Mouse (Mus musculus) MEL (cell line): ENCODE results near the gene Nell1.

Source experiments
- CTCF ChIP-seq, 3 experiments: IDR thresholded peaks in 2 of 3; conservative IDR thresholded peaks in 1 of 3; 2 replicates each; pipeline ENCODE4 v1.5.1; 2011 to 2012; ENCODE audit warnings: low read length in 3 of 3, low read depth in 2 of 3, mild to moderate bottlenecking in 2 of 3, improper control_type of control experiment in 1 of 3, inconsistent platforms in 1 of 3, mixed read lengths in 1 of 3, moderate library complexity in 1 of 3; ENCODE audit not compliant: control insufficient read depth in 1 of 3, insufficient read depth in 1 of 3, poor library complexity in 1 of 3, severe bottlenecking in 1 of 3
- HCFC1 ChIP-seq: IDR thresholded peaks from 2 replicates; pipeline ENCODE4 v1.6.1; 2012; ENCODE audit warnings: low read depth, mild to moderate bottlenecking, inconsistent platforms, low read length, improper control_type of control experiment, moderate library complexity
- MAX ChIP-seq: IDR thresholded peaks from 2 replicates; pipeline ENCODE4 v1.6.1; 2011; ENCODE audit warnings: low read length, improper control_type of control experiment
- MEF2A ChIP-seq: IDR thresholded peaks from 2 replicates; pipeline ENCODE4 v1.6.1; 2014; ENCODE audit warnings: low read depth, mild to moderate bottlenecking, inconsistent platforms, low read length, improper control_type of control experiment; ENCODE audit not compliant: poor library complexity, insufficient replicate concordance, severe bottlenecking; ENCODE audit errors: extremely low read depth
- NELFE ChIP-seq: IDR thresholded peaks from 2 replicates; pipeline ENCODE4 v1.6.1; 2011; ENCODE audit warnings: low read depth, low read length, improper control_type of control experiment
- NRF1 ChIP-seq: IDR thresholded peaks from 2 replicates; pipeline ENCODE4 v1.6.1; 2014; ENCODE audit warnings: low read depth, mild to moderate bottlenecking, inconsistent platforms, low read length, improper control_type of control experiment, moderate library complexity; ENCODE audit not compliant: poor library complexity, insufficient read depth, severe bottlenecking
- POLR2A ChIP-seq, 2 experiments: IDR thresholded peaks; 2 replicates each; pipeline ENCODE4 v1.6.1; 2011 to 2012; ENCODE audit warnings: low read length in 2 of 2, mild to moderate bottlenecking in 2 of 2, control low read depth in 1 of 2, improper control_type of control experiment in 1 of 2, low read depth in 1 of 2, moderate library complexity in 1 of 2; ENCODE audit not compliant: control insufficient read depth in 1 of 2, insufficient read depth in 1 of 2, poor library complexity in 1 of 2
- POLR2AphosphoS2 ChIP-seq: IDR thresholded peaks from 2 replicates; pipeline ENCODE4 v1.6.1; 2011; ENCODE audit warnings: low read length, improper control_type of control experiment
- RAD21 ChIP-seq: IDR thresholded peaks from 2 replicates; pipeline ENCODE4 v1.6.1; 2011; ENCODE audit warnings: mild to moderate bottlenecking, low read depth, low read length, improper control_type of control experiment
- TCF12 ChIP-seq: IDR thresholded peaks from 2 replicates; pipeline ENCODE4 v1.6.1; 2014; ENCODE audit warnings: low read depth, mild to moderate bottlenecking, inconsistent platforms, low read length, improper control_type of control experiment, moderate library complexity

DNA sequence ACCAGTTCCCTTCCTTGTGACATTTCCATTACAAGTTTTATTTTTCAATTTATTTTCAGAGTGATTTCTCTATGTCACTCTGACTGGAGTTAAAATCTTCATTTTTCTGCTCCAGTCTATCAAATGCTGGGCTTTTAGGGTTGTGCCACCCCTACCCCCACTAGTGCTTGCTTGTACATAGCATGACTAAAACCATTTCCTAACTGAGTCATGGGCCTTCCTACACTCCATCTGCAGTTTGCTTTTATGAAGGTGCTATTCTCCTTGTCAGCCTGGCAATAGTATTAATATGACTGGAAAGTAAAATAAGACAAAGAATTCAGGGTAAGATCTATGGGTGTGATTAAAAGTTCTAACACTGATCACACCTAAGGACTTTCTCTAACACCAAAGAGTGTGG is 798.9 kb downstream of the Nell1 start:
- TF ChIP-seq NELFE: no peak
- TF ChIP-seq CTCF (IDR thresholded peaks at IDR 0.05 in 2 of 3, conservative IDR thresholded peaks at IDR 0.05 in 1 of 3; ENCODE audit: control insufficient read depth in 1 of 3, insufficient read depth in 1 of 3, low read depth in 2 of 3, low read length in 3 of 3, poor library complexity in 1 of 3, severe bottlenecking in 1 of 3): no peak
- TF ChIP-seq NRF1: no peak
- no peak for TF ChIP-seq POLR2AphosphoS2
- TF ChIP-seq RAD21: no peak
- TF ChIP-seq POLR2A (IDR thresholded peaks at IDR 0.05; ENCODE audit: control insufficient read depth in 1 of 2, insufficient read depth in 1 of 2, low read depth in 1 of 2, low read length in 2 of 2, poor library complexity in 1 of 2): no peak
- TF ChIP-seq MAX: no peak
- no peak for TF ChIP-seq MEF2A
- no peak for TF ChIP-seq TCF12
- no peak for TF ChIP-seq HCFC1
